Mouse (Mus musculus): ENCODE data around the gene Zc3h10. TPM values are rescaled to one million over a fixed set of nuclear protein-coding genes. Genes with fewer than 3 reads are reported as not detected.
"Not testable (repeated sequence)": the region's sequence is repeated elsewhere in the genome, so short reads cannot be mapped to it uniquely, and the experiment has no call there.

Zc3h10 gene
- polyA plus RNA-seq, 1 experiment = 12.9 TPM

DNA sequence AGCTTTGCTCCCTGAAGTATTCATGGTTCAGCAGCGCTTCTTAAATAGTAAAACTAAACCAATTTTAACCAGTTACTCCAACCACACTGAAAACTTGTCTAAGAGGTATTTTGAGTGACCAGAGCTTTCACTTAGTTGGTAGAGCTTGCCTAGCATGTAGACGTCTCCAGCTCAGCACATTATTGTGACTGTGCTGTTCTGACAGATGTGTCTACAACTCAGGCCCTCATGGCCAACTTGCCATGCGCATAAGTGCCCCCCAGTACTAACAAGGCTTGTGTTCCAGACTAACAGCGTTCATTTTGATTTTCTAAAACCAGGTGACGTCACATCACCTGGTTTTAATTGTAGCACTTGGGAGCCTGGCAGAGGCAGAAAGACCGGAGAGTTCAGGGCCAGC lies 9.4 kb upstream of the Zc3h10 start:
- Histone ChIP-seq H3K27ac (ENCODE audit: insufficient read depth, low read length) (no peak overlapping the region), H3K4me1 (ENCODE audit: control insufficient read depth, insufficient read depth, low read length) (no peaks in the 10 kb centered on the region), H3K4me3 (ENCODE audit: insufficient read depth, low read length) (no peak overlapping the region)
- TF ChIP-seq POLR2A (IDR thresholded peaks at IDR 0.05; ENCODE audit: extremely low read depth, insufficient read depth, low read length) (no peak), CTCF (IDR thresholded peaks at IDR 0.05; ENCODE audit: extremely low read depth, insufficient read depth, low read length) (no peak)

DNA sequence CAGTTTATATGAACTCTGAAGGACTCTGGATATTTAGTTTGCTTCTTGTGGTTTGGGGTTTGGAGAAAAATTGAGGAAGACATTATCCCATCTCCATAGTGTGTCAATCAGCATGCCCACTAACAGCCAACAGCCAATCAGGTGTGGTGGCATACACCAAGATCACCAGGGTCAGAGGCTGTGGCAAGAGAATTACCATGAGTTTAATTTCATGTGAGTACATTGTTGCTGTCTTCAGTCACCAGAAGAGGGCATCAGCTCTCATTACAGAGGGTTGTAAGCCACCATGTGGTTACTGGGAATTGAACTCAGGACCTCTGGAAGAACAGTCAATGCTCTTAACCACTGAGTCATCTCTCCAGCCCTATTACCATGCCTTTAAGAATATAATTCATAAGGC lies 8.7 kb upstream of the Zc3h10 start:
- Histone ChIP-seq H3K27ac (ENCODE audit: insufficient read depth, low read length) (no peak overlapping the region), H3K4me3 (ENCODE audit: insufficient read depth, low read length) (no peak overlapping the region), H3K4me1 (ENCODE audit: control insufficient read depth, insufficient read depth, low read length) (no peaks in the 10 kb centered on the region)
- TF ChIP-seq POLR2A (IDR thresholded peaks at IDR 0.05; ENCODE audit: extremely low read depth, insufficient read depth, low read length) (no peak), CTCF (IDR thresholded peaks at IDR 0.05; ENCODE audit: extremely low read depth, insufficient read depth, low read length) (0 out of 2 replicates have a peak, but pooled peaks have one; percentile 1)

DNA sequence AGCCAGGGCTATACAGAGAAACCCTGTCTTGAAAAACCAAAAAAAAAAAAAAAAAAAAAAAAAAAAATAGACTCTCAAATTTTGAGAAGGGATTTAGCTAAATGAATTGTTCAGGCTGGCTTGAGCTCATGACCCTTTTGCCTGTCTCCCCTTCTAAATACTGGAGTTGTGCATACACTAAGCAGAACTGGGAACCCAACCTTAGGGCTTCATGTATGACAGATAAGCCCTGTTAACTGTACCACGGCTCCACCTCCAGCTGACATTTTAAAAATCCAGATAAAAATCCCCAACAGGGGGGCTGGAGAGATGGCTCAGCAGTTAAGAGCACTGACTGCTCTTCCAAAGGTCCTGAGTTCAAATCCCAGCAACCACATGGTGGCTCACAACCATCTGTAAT lies 8.0 kb upstream of the Zc3h10 start:
- not testable (repeated sequence) for H3K27ac ChIP-seq (ENCODE audit: insufficient read depth, low read length); H3K4me3 ChIP-seq (ENCODE audit: insufficient read depth, low read length); H3K4me1 ChIP-seq (ENCODE audit: control insufficient read depth, insufficient read depth, low read length)

DNA sequence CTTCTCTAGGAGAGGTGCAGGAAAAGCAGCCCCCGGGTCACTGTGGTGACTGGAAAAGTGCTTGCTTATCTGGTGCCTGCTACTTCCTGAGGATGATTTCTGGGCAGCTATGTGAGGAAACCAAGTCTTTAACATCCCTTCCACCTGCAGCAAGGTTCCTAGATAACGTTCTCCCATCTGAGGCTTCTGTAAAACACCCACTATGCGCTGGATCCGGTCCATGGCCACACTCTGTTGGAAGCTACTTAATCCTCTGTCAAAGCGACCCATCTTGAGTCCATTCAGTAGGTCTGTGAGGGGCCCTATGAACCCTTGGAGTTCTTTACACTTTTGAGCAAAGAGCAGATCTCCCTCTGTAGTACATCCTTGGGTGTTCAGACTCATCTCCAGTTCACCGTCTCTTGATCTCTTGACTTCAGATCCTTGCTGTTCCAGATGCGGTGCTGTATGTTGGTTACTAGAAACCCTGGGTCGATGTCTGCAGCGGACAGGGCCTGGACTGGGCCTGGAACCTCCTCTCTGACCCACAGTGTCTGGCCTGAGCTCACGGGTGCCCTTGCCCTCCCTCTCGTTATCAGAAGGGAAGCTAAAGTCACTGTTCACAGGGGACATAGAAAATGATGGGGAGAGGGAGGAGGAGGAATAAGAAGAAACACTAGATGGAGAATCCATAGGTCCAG lies 2.7 kb upstream of the Zc3h10 start:
- not testable (repeated sequence) for H3K27ac ChIP-seq (ENCODE audit: insufficient read depth, low read length); H3K4me3 ChIP-seq (ENCODE audit: insufficient read depth, low read length); H3K4me1 ChIP-seq (ENCODE audit: control insufficient read depth, insufficient read depth, low read length)

DNA sequence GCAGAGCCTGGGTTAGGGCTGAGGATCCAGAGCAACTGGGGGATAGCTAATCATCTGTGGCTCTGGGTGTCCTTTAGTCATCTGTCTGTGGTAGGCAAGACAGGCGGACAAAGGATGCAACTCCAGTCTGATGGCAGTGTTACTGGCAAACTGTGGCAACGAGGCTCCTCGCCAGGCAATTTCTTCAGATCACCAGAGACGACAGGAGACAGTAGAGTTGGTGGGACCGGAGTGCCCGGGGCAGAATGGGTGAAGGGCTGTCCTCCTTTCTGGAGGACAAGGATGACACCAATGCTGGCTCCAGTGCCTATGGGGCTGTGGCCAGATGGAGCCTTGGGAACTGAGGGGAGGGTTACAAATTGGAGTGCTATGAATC lies 2.1 kb upstream of the Zc3h10 start:
- H3K4me1 ChIP-seq (ENCODE audit: control insufficient read depth, insufficient read depth, low read length); H3K4me3 ChIP-seq (ENCODE audit: insufficient read depth, low read length); H3K27ac ChIP-seq (ENCODE audit: insufficient read depth, low read length): not testable (repeated sequence)

DNA sequence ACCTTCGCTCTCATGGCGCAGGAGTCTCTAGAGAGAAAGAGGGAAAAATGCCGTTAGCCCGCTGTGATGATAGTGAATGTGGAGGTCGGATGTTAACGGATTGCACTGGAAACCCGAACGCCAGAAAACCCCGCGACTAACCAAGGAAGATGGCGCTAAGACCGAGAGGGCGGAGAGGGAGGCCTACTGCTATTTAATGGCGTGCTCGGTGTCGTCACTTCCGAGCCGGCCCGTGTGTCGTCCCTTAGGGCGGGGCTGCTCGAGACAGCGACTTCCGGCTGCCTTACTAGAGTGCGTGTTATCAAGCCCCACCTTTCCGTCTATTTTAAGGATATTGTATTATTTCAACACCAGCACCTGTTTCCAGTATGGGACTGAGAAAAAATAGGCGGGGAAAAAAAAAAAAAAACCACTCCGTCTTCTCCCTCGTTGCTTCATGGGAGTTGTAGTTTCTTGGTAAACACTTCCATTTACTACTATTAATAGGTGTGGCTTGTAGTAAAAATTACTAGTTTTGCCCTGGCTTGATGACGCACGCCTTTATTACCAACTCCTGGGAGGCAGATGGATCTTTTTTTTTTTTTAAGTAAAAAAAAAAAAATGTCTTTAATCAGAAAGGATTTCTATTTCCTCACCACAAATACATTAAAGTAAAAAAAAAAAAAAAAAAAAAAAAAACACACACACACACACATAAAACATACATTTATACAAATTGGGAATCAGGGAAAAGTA lies 1.5 kb upstream of the Zc3h10 start, which contains the start of gene Rpl41:
Gene Rpl41, minus strand, starts transcription at position 359 of the 735 bp plus-strand sequence.
- peak within 1 kb of the TSS; percentile 53 for H3K27ac ChIP-seq (ENCODE audit: insufficient read depth, low read length)
- peak within 1 kb of the TSS; percentile 81 for H3K4me3 ChIP-seq (ENCODE audit: insufficient read depth, low read length)
- TF ChIP-seq POLR2A (IDR thresholded peaks at IDR 0.05; ENCODE audit: extremely low read depth, insufficient read depth, low read length) (peak; percentile 100), CTCF (IDR thresholded peaks at IDR 0.05; ENCODE audit: extremely low read depth, insufficient read depth, low read length) (no peak)
- H3K4me1 ChIP-seq (ENCODE audit: control insufficient read depth, insufficient read depth, low read length) = peaks cover 1% of the 10 kb centered on the region; the same call in 1 of the 2 replicates

DNA sequence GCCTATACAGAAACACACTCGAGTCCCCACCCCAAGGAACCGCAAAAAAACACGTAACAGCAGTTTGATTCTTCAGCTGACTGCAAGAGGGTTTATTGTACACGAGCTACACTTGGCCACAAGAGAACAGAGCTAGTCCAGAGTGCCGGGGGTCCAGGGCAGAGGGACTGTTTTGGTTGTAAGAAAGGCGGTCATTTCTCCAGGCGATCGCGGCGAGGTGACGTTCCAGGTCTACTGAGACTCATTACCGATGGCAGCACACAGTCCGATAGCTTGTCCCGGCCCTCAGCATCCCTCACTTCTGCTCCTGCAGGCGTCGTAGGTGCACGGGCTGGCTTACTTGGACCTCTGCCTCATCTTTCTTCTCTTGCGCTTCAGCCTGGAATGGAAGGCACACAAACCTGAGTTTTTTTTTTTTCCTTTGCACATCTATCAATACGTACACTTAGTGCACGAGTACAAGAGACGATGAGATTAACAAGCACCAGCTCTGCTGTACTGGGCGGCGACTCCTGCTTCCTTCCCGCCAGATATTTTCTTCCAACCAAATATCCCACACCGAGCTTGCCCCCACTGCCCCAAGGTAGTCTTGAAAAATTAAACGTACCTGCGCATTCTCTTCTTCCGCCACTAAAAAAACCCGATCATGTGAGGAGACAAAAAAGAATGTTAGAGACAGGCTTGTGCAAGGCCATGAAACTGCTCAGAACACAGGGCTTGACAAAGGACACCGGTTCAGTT lies 647 bp upstream of the Zc3h10 start:
- not testable (repeated sequence) for H3K4me1 ChIP-seq (ENCODE audit: control insufficient read depth, insufficient read depth, low read length)
- H3K4me3 ChIP-seq (ENCODE audit: insufficient read depth, low read length) = peak overlapping the region; percentile 81
- H3K27ac ChIP-seq (ENCODE audit: insufficient read depth, low read length) = peak overlapping the region; percentile 53

DNA sequence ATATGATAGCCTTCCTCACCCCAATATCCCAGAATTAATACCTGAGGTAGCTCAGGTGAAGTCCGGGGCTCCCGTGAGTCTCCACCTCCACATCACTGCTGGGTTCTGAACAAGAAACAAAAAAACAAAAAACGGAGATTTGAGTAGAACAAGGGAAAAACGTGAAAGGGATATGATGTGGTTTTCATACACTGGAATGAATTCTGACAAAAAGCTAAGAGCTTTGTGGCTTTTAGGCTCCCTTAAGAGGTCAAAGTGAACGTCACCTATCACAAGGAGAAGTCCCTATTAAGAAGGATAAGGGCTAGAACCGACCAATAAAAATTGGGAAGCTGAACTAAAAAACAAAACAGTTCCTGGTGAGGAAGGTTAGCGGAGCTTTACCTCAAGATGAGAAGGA lies 787 bp downstream of the Zc3h10 start:
- peak overlapping the region; percentile 56 for H3K27ac ChIP-seq (ENCODE audit: insufficient read depth, low read length)
- H3K4me3 ChIP-seq (ENCODE audit: insufficient read depth, low read length) = peak overlapping the region; percentile 81
- H3K4me1 ChIP-seq (ENCODE audit: control insufficient read depth, insufficient read depth, low read length) = peaks cover 6% of the 10 kb centered on the region; the same call in 1 of the 2 replicates
- TF ChIP-seq POLR2A (IDR thresholded peaks at IDR 0.05; ENCODE audit: extremely low read depth, insufficient read depth, low read length) (no peak), CTCF (IDR thresholded peaks at IDR 0.05; ENCODE audit: extremely low read depth, insufficient read depth, low read length) (no peak)

DNA sequence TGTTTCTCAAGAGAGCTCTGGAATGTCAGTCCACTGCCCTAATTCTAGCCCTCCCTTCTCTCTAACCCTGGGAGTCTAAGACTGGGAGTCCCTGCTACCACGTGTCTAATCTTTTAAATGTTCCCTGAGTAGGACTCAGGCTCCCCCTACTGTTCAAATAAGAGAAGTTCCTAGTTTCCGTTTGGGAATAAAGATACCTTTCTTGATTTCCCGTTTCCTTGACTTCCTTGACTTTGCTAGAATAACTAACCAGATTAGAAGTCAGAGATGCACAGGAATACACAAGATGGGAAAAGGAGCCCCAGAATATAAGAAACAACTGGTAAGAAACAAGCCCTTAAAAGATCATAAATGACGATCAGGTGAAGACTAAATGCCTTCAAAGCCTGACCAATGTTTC lies 1.2 kb downstream of the Zc3h10 start:
- Histone ChIP-seq H3K4me1 (ENCODE audit: control insufficient read depth, insufficient read depth, low read length) (peaks cover 6% of the 10 kb centered on the region; the same call in 1 of the 2 replicates), H3K4me3 (ENCODE audit: insufficient read depth, low read length) (peak overlapping the region; percentile 81; the same call in 1 of the 2 replicates), H3K27ac (ENCODE audit: insufficient read depth, low read length) (no peak overlapping the region)
- no peak for TF ChIP-seq POLR2A (IDR thresholded peaks at IDR 0.05; ENCODE audit: extremely low read depth, insufficient read depth, low read length)
- peak; percentile 50; the same call in 1 of the 2 replicates for TF ChIP-seq CTCF (IDR thresholded peaks at IDR 0.05; ENCODE audit: extremely low read depth, insufficient read depth, low read length)

DNA sequence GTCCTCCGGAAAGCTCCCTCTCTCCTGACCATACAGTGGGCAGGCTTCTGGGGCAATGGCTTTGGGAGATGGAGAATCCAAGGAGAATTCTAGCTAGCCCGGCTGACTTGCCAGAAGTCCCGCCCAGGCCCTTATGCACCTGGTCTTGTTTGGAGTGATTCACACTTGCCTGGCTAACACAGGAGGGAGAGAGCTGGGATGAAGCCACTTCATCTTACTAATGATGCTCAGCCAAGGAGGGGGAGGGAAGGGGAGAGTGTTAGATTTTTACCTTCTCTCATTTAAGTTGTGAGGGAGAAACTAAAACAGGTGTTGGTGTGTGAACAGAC lies 2.0 kb downstream of the Zc3h10 start:
- no peak for TF ChIP-seq CTCF (IDR thresholded peaks at IDR 0.05; ENCODE audit: extremely low read depth, insufficient read depth, low read length)
- TF ChIP-seq POLR2A (IDR thresholded peaks at IDR 0.05; ENCODE audit: extremely low read depth, insufficient read depth, low read length) = no peak
- Histone ChIP-seq H3K4me3 (ENCODE audit: insufficient read depth, low read length) (no peak overlapping the region), H3K27ac (ENCODE audit: insufficient read depth, low read length) (no peak overlapping the region), H3K4me1 (ENCODE audit: control insufficient read depth, insufficient read depth, low read length) (peaks cover 6% of the 10 kb centered on the region; the same call in 1 of the 2 replicates)

Data from cortical plate, adult 2 months (tissue).